Comparison of ENCODE assay signal across 8 mouse cellular contexts in genomic region chrX:13345126-13345525, GRCm38 (mm10).
DNase-seq lines count a peak whose midpoint lies in the region; ATAC-seq and TF ChIP-seq lines count a peak whose summit lies in the region.

No protein-coding gene starts in this region.

- WGBS in forebrain, embryonic 14.5 days, result 17% methylated on average over 5 of the region's 5 CpGs
- WGBS in midbrain, embryonic 10.5 days, result 17% methylated on average over 5 of the region's 5 CpGs

- intact Hi-C loops in gastrocnemius, adult 2 months (cut with DNase I), result loop anchor here (5.0 to 10.0 kb wide), 2 partner anchors 60 to 123 kb away; partner anchors contain the start of gene Ddx3x
- intact Hi-C loops in gastrocnemius, postnatal 36 days (cut with DNase I), result no loop called here
- intact Hi-C loops in left cerebral cortex, postnatal 10 days (cut with DNase I), result loop anchor here (5.0 to 10.0 kb wide), 2 partner anchors 48 to 110 kb away; no protein-coding TSS in a partner anchor

- peak overlapping the region; percentile 83 for H3K27ac ChIP-seq in gastrocnemius, adult 2 months
- H3K27ac ChIP-seq in ES-Bruce4 (ENCODE audit: insufficient read depth, low read length), result peak overlapping the region; percentile 90
- peak overlapping the region; percentile 93 for H3K27ac ChIP-seq in forebrain, embryonic 14.5 days (ENCODE audit: low read depth, low read length)
- H3K27ac ChIP-seq in midbrain, embryonic 10.5 days (replicated peaks), result peak overlapping the region; percentile 94

- H3K27me3 ChIP-seq in ES-Bruce4 (ENCODE audit: control insufficient read depth, insufficient read depth, low read length, poor library complexity, severe bottlenecking), result no peaks in the 10 kb centered on the region
- H3K27me3 ChIP-seq in forebrain, embryonic 14.5 days (replicated peaks; ENCODE audit: control insufficient read depth, insufficient read depth, low read length), result no peaks in the 10 kb centered on the region
- peaks cover 67% of the 10 kb centered on the region for H3K27me3 ChIP-seq in midbrain, embryonic 10.5 days (ENCODE audit: low read depth, poor library complexity, severe bottlenecking)

- no peaks in the 10 kb centered on the region for H3K4me1 ChIP-seq in ES-Bruce4 (ENCODE audit: control insufficient read depth, insufficient read depth, low read length)
- H3K4me1 ChIP-seq in forebrain, embryonic 14.5 days (ENCODE audit: control insufficient read depth, insufficient read depth, low read length), result no peaks in the 10 kb centered on the region
- H3K4me1 ChIP-seq in midbrain, embryonic 10.5 days, result peaks cover 36% of the 10 kb centered on the region

- no peaks in the 10 kb centered on the region for H3K9me3 ChIP-seq in ES-Bruce4 (replicated peaks; ENCODE audit: control insufficient read depth, insufficient read depth, low read length, poor library complexity, severe bottlenecking)
- no peaks in the 10 kb centered on the region for H3K9me3 ChIP-seq in forebrain, embryonic 14.5 days (replicated peaks; ENCODE audit: control insufficient read depth, low read length)
- no peaks in the 10 kb centered on the region for H3K9me3 ChIP-seq in midbrain, embryonic 10.5 days (replicated peaks)

- ATAC-seq in forebrain, embryonic 14.5 days, result no peak

- DNase-seq in gastrocnemius, adult 2 months, result no peak
- DNase-seq in gastrocnemius, postnatal 36 days, result no peak
- DNase-seq in forebrain, embryonic 14.5 days (ENCODE audit: low spot score), result peak; percentile 31
- peak; percentile 42 for DNase-seq in midbrain, embryonic 10.5 days (ENCODE audit: low spot score)
- DNase-seq in left cerebral cortex, postnatal 10 days (ENCODE audit: extremely low spot score in 1 of 2, low spot score in 2 of 2), result no peak
- no peak for DNase-seq in adrenal gland, adult 18-20 months (ENCODE audit: low spot score in 2 of 2)
- no peak for DNase-seq in natural killer cell, adult 2 months (ENCODE audit: low spot score in 2 of 2)

- no peak for TF ChIP-seq POLR2A in ES-Bruce4 (IDR thresholded peaks at IDR 0.05; ENCODE audit: insufficient read depth, low read length)

- no peak for TF ChIP-seq EP300 in ES-Bruce4 (IDR thresholded peaks at IDR 0.05; ENCODE audit: insufficient read depth, low read depth, low read length)

- H3K4me2 ChIP-seq in forebrain, embryonic 14.5 days (ENCODE audit: low read length), result peak overlapping the region; percentile 56

- no peaks in the 10 kb centered on the region for H3K36me3 ChIP-seq in ES-Bruce4 (ENCODE audit: control insufficient read depth, insufficient read depth, low read length, poor library complexity, severe bottlenecking)
- H3K36me3 ChIP-seq in forebrain, embryonic 14.5 days (ENCODE audit: control insufficient read depth, insufficient read depth, low read length), result no peaks in the 10 kb centered on the region
- no peaks in the 10 kb centered on the region for H3K36me3 ChIP-seq in midbrain, embryonic 10.5 days

- H3K4me3 ChIP-seq in gastrocnemius, adult 2 months, result peak overlapping the region; percentile 78
- peak overlapping the region; percentile 80 for H3K4me3 ChIP-seq in ES-Bruce4 (ENCODE audit: low read depth, low read length)
- H3K4me3 ChIP-seq in forebrain, embryonic 14.5 days (ENCODE audit: low read depth, low read length), result no peak overlapping the region
- H3K4me3 ChIP-seq in midbrain, embryonic 10.5 days, result peak overlapping the region; percentile 37

- H3K9ac ChIP-seq in ES-Bruce4 (ENCODE audit: low read depth, poor library complexity, severe bottlenecking), result peak overlapping the region; percentile 79
- H3K9ac ChIP-seq in forebrain, embryonic 14.5 days (ENCODE audit: low read length), result peak overlapping the region; percentile 62

- TF ChIP-seq CTCF in gastrocnemius, adult 2 months (IDR thresholded peaks at IDR 0.05), result no peak
- TF ChIP-seq CTCF in ES-Bruce4 (IDR thresholded peaks at IDR 0.05; ENCODE audit: low read depth, low read length), result no peak

Comparison
In these comparisons a context has a peak if more than half of its experiments do, and no peak if none do; other contexts are left out.
1. DNase-seq: peak in forebrain, embryonic 14.5 days (single experiment) and midbrain, embryonic 10.5 days (single experiment); none in gastrocnemius, adult 2 months (single experiment), gastrocnemius, postnatal 36 days (0 of 2), left cerebral cortex, postnatal 10 days (0 of 2), adrenal gland, adult 18-20 months (0 of 2) and natural killer cell, adult 2 months (0 of 2).
2. Peak in every context shown above with its lines, with median percentiles within 50 percentile points of each other: H3K27ac ChIP-seq.